Mouse (Mus musculus) embryonic fibroblast, embryonic 13.5 days (primary cell): ENCODE measurements around the gene Cwh43. TPM values are rescaled to one million over a fixed set of nuclear protein-coding genes. Genes with fewer than 3 reads are reported as not detected.
"Not testable (repeated sequence)": the region's sequence is repeated elsewhere in the genome, so short reads cannot be mapped to it uniquely, and the experiment has no call there.

Source experiments
- H3K27ac ChIP-seq: 2 replicates; pipeline ENCODE4 v1.5.1; 2012; ENCODE audit warnings: low read length, control low read depth, inconsistent platforms; ENCODE audit not compliant: insufficient read depth
- H3K4me1 ChIP-seq: 2 replicates; pipeline ENCODE4 v1.6.1; 2011; ENCODE audit warnings: low read length; ENCODE audit not compliant: control insufficient read depth, insufficient read depth
- H3K4me3 ChIP-seq: 2 replicates; pipeline ENCODE4 v1.5.1; 2011; ENCODE audit warnings: mild to moderate bottlenecking, control low read depth, low read length; ENCODE audit not compliant: insufficient read depth
- CTCF ChIP-seq: IDR thresholded peaks from 2 replicates; pipeline ENCODE4 v1.5.1; 2011; ENCODE audit warnings: mild to moderate bottlenecking, control low read depth, low read length, moderate library complexity, borderline replicate concordance; ENCODE audit not compliant: insufficient read depth
- POLR2A ChIP-seq: IDR thresholded peaks from 2 replicates; pipeline ENCODE4 v1.6.1; 2011; ENCODE audit warnings: low read depth, mild to moderate bottlenecking, control low read depth, low read length, moderate library complexity
- polyA plus RNA-seq: library from polyadenylated mRNA; stranded (reverse); fragments of >200 nt; gene quantifications from 2 replicates; pipeline ENCODE4 v1.2.4, GENCODE M21; 2011; ENCODE audit warnings: low read depth; ENCODE audit not compliant: missing spikeins, insufficient read length

Gene Cwh43
- polyA plus RNA-seq, 1 experiment, result not detected

DNA sequence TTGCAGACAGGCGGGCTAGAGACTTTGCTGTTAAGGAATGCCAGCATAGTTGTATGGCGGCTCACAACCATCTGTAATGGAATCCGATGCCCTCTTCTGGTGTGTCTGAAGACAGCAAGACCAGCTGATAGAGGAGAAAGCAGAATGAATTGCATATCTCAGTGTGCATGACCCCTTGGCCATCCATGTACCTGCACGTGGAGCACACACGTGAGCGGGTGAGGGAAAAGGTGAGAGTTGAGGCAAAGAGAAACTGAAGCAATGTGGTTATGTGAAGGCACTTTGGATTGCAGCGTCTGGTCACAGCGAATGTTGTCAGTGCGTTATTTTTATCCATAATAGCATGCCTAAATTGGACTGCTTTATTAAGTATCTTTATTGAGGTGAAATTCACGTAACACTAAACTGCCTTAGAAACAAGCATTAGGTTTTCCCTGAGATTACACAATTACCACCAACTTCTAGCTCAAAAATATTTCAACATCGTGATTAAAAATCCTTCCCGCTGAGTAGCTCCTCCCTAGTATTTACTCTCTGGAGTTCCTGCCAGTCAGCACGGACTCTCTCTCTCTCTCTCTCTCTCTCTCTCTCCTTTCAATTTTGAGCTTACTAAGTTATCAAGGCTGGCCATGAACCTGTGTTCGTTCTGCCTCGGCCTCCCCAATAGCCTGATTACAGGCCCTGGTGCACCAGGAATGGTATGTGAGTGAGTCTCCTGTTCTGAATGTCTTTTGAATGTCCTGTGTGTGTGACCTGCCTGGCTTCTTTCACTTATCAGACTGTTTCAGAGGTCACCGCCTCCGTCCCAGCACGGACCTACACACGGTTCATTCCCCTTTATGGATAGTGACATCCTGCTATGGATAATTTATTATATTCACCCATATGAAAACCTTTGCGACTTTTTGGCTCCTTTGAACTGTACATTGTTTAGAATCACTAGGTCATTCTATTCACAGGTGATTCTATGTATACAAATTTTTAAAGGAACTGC lies 68.8 kb downstream of the Cwh43 start:
- H3K4me1 ChIP-seq, result no peaks in the 10 kb centered on the region; the same call in 1 of the 2 replicates
- no peak overlapping the region for H3K27ac ChIP-seq
- no peak overlapping the region for H3K4me3 ChIP-seq
- TF ChIP-seq POLR2A (no peak), CTCF (no peak)

DNA sequence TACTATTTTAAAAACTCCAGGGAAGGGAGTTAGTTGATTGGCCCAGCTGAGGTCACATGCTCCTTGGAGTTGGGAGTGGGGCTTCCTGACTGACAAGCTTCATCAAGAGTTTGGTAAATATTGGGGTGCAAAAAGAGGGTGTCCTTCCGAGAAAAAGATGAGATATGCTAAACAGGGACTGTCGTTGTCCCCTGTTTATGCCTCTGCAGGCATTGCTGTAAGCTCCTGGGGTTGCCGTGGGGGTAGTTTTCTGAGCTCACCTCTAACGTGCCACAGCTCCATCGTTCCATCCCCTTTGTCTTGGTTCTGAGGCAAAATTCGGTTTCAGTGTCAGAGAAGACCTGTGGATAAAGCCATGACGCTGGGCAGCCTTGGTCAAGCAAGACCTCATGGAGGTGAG lies 74.8 kb downstream of the Cwh43 start, which contains the start of gene Dcun1d4:
Gene Dcun1d4 (plus strand): TSS at position 301 of the 400 bp plus-strand sequence.
- TF ChIP-seq CTCF (no peak), POLR2A (no peak)
- Histone ChIP-seq H3K4me3 (no peak within 1 kb of the TSS), H3K27ac (no peak within 1 kb of the TSS), H3K4me1 (no peaks in the 10 kb centered on the region)

DNA sequence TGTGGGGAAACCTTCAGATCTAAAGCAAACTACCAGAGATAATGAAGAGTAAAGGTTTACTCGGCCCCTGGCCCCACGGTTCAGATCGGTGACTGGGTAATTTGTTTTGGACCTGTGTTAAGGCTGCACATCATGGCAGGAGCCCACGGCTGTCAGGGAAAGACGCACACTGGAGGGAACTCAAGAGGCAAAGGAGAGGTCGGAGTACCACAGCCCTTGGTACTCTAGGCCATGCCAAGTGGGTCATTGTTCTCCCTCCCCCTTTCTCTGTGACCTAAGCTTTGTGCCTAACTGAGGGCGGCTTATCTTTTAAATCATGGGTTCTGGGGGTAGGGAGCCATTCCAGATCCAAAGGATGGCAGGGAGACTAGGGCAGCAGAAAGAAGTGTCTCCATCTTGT lies 75.5 kb downstream of the Cwh43 start:
- TF ChIP-seq POLR2A (no peak), CTCF (no peak)
- Histone ChIP-seq H3K4me3 (no peak overlapping the region), H3K27ac (no peak overlapping the region), H3K4me1 (no peaks in the 10 kb centered on the region)

DNA sequence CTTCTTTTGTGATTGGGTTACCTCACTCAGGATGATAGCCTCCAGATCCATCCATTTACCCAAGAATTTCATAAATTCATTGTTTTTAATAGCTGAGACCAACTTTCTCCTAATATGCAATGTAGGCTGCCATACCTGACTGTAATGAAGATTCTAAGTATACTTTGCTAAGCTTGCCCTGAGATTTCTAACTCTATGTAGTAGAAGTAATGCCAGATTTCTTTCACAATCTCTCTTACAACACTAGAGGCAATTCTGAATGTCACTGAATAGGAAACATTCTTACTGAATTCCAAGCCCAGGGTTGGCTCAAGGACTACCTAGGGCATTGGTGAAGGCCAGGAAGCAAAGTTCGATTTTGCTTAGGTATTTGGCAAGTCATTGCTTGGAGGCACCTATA lies 76.5 kb downstream of the Cwh43 start:
- H3K4me1 ChIP-seq, H3K4me3 ChIP-seq, H3K27ac ChIP-seq: not testable (repeated sequence)

DNA sequence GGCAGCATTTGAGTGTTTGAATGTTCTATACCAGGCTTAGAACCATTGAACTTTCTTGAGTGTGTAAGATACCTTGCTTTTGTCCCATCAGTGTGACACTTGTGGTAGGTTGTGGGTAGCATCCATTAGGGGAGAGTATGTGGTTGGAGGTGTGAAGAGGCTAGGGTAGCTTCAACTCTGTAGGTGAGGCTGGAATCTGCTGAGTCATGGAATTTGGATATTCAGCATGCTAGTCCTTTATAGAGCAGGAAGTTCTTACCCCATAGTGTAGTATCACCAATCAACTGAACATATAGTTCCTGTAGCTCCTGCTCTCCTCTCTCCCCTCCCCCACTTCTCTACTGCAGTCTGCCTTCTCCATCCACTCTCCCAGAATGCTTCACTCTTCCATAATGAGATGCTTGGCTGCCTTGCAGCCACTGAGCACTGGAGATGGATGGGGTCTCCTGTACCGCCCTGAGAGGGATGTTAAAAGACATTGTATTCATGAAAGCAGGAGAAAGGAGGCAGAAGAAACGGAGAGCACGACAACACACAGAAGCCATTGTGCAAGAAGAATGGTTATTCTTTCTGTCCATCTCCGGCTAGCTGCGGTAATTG lies 78.2 kb downstream of the Cwh43 start:
- no peaks in the 10 kb centered on the region for H3K4me1 ChIP-seq
- no peak overlapping the region for H3K4me3 ChIP-seq
- TF ChIP-seq CTCF (no peak), POLR2A (no peak)
- no peak overlapping the region for H3K27ac ChIP-seq

DNA sequence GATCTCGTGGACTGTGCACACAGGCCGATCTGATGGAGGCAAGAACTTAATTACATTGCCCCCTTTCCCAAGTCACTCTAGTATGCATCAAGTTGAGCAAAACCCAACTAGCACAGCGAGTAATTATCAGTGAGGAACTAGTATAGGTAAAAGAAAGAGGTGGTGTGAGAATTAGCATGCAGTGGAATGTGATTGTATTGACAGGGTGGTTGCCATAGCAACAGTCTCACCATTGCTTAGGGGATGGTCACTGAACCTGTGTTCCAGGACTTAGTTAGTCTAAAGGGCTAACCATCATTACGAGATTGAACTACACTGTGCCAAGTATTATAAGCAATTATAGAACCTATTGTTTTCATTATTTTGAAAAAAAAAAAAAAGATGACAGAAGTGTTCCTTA lies 80.6 kb downstream of the Cwh43 start:
- TF ChIP-seq CTCF (no peak), POLR2A (no peak)
- Histone ChIP-seq H3K27ac (no peak overlapping the region), H3K4me3 (no peak overlapping the region), H3K4me1 (no peaks in the 10 kb centered on the region)

DNA sequence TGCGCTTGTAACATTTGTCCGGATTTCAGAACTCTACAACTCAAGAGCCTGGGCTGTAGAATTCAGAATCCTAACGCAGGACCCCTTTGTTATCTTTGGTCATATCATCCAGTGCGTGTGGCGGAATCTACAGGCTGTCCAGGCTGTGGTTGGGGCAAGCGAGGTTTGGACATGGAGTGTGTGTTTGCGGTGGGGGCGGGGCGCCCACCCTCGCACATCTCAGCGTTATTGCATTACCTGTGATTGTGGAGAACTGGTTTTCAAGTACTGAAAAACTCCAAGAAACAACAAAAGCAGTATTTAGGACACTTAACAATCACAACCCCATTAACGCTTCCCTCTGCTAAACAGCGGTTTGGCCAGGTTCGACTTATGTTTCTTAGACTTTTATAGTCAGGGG lies 84.0 kb downstream of the Cwh43 start:
- H3K4me1 ChIP-seq, result no peaks in the 10 kb centered on the region
- peak overlapping the region; percentile 46 for H3K4me3 ChIP-seq
- H3K27ac ChIP-seq, result peak overlapping the region; percentile 20; the same call in 1 of the 2 replicates
- no peak for TF ChIP-seq CTCF
- TF ChIP-seq POLR2A, result no peak

DNA sequence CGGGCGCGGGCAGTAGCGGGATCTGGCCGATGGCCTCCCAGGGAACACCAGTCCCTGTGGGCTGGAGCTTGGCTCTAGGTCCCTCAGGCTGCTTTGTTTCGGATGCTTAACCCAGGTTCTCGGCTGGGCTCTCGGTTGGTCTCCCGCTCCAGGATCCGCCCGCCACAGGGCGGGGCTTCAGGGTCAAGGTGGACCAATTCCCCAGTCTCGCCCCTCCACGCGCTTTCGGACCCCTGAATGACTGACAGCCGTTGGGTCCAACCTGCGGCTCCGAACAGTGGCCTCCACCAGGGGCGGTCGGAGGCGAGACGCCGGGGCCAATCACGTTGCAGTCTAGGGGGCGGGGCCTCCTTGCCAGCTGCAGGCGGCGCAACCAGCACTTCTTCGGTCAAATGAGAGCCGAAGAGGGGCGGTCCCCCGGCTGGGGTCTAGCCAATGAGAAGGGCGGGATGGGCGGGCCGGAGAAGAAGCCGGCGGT lies 84.8 kb downstream of the Cwh43 start:
- peak overlapping the region; percentile 84 for H3K4me3 ChIP-seq
- peak overlapping the region; percentile 20 for H3K27ac ChIP-seq
- peak; percentile 84 for TF ChIP-seq POLR2A
- TF ChIP-seq CTCF, result no peak
- H3K4me1 ChIP-seq, result no peaks in the 10 kb centered on the region

DNA sequence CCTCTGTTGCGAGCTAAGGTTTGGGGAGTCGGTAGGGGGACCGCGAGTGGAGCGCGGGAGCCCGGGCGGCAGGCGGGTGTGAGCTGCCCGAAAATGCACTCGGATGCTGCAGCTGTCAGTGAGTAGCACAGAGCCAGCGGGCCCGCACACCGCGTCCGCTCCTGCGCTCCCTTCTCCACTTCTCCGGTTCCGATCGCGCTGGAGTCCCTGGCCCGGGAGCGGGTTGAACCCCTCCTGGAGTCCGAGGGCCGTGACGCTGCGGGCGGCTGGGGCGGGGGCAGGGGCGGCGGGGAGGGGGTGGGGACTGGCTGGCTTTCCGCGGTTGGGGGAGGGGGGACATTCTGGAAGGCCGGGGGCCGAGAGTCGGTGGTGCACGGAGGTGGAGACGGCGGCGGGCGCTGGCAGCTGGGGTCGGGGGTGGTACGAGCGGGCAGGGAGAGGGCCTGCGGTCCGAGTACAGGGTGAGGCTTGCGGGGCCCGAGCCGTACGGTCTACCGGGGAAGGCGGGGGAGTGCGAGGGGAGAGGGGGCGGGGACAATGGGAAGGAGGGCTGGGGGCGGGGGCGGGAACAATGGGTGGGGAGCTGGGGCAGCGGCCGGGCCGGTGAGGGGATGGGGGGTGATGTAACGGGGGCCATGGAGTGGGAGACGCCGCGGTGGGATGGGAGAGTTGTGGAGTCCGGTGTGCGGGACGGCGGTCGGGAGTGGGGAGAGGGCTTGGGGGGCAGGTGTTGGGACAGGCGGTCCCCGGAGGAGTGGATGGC lies 85.4 kb downstream of the Cwh43 start:
- Histone ChIP-seq H3K4me1 (no peaks in the 10 kb centered on the region), H3K4me3 (peak overlapping the region; percentile 84), H3K27ac (peak overlapping the region; percentile 80)
- TF ChIP-seq POLR2A (peak; percentile 74), CTCF (no peak)
